Mouse (Mus musculus): Measurements from ENCODE around the gene Hcn1. TPM values are rescaled to one million over a fixed set of nuclear protein-coding genes. Genes with fewer than 3 reads are reported as not detected.

The Hcn1 gene
- polyA plus RNA-seq, 1 experiment, result not detected

- WGBS, result 88% methylated on average over 1 of the region's 1 CpGs
- no peak overlapping the region for H3K27ac ChIP-seq (ENCODE audit: insufficient read depth, low read depth, low read length)
- no peak overlapping the region for H3K4me3 ChIP-seq (ENCODE audit: insufficient read depth, low read depth, low read length)
- TF ChIP-seq POLR2A (IDR thresholded peaks at IDR 0.05; ENCODE audit: insufficient read depth, low read depth, low read length) (no peak), CTCF (IDR thresholded peaks at IDR 0.05; ENCODE audit: insufficient read depth, low read depth, low read length) (no peak)
- H3K4me1 ChIP-seq (ENCODE audit: control insufficient read depth, insufficient read depth, low read length), result no peaks in the 10 kb centered on the region
Observed at GRCm38 (mm10) chr13:117671851-117672250, 69.7 kb downstream of the Hcn1 start.

DNA sequence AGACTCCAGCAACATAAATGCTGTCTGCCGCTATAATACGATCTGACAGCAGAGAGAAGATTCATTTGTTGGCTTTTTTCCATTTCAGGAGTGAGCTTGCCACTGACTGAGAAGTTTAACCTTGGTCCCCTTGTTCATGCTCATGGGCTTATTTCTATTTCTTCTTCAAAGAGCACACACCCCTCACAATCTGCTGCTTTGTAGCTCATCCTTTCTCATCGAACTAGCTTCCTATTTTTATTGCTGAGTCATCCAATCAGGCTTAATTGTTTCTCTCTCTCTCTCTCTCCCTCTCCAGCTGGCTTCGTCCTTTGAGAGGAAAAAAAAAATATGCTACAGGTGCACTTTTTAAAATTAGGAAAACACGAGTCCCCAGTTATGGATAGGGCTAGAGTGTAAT lies 74.3 kb downstream of the Hcn1 start:
- 53% methylated on average over 5 of the region's 5 CpGs for WGBS
- TF ChIP-seq CTCF (IDR thresholded peaks at IDR 0.05; ENCODE audit: insufficient read depth, low read depth, low read length) (no peak), POLR2A (IDR thresholded peaks at IDR 0.05; ENCODE audit: insufficient read depth, low read depth, low read length) (no peak)
- H3K27ac ChIP-seq (ENCODE audit: insufficient read depth, low read depth, low read length), result no peak overlapping the region
- H3K4me3 ChIP-seq (ENCODE audit: insufficient read depth, low read depth, low read length), result no peak overlapping the region
- H3K4me1 ChIP-seq (ENCODE audit: control insufficient read depth, insufficient read depth, low read length), result no peaks in the 10 kb centered on the region

DNA sequence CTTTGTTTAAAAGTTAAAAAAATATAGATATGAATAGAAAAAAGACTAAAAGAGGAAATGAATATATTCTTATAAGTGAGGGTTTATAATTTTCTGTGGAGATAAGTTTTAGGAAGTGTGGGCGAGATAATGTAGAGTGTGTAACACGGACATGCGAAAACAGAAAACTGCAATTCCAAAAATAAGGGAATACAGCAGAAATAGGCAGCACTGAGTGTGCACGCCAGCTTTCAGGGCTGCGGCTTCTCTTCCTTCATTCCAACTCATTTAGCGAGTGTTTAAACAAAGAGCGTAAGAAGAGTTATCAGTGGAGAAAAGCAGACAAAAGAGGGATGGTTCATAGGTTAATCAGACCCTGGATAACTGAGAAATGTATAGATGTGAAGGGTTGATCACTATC lies 85.5 kb downstream of the Hcn1 start:
- H3K4me1 ChIP-seq (ENCODE audit: control insufficient read depth, insufficient read depth, low read length), result no peaks in the 10 kb centered on the region
- no peak for TF ChIP-seq POLR2A (IDR thresholded peaks at IDR 0.05; ENCODE audit: insufficient read depth, low read depth, low read length)
- no peak for TF ChIP-seq CTCF (IDR thresholded peaks at IDR 0.05; ENCODE audit: insufficient read depth, low read depth, low read length)
- 64% methylated on average over 7 of the region's 7 CpGs for WGBS
- H3K4me3 ChIP-seq (ENCODE audit: insufficient read depth, low read depth, low read length), result no peak overlapping the region
- H3K27ac ChIP-seq (ENCODE audit: insufficient read depth, low read depth, low read length), result no peak overlapping the region

- no peak overlapping the region for H3K4me3 ChIP-seq (ENCODE audit: insufficient read depth, low read depth, low read length)
- TF ChIP-seq POLR2A (IDR thresholded peaks at IDR 0.05; ENCODE audit: insufficient read depth, low read depth, low read length), result no peak
- 71% methylated on average over 1 of the region's 1 CpGs for WGBS
- no peak overlapping the region for H3K27ac ChIP-seq (ENCODE audit: insufficient read depth, low read depth, low read length)
- H3K4me1 ChIP-seq (ENCODE audit: control insufficient read depth, insufficient read depth, low read length), result no peaks in the 10 kb centered on the region
Observed at GRCm38 (mm10) chr13:117694729-117695332, 92.7 kb downstream of the Hcn1 start.

- H3K4me3 ChIP-seq (ENCODE audit: insufficient read depth, low read depth, low read length), result no peak overlapping the region
- H3K27ac ChIP-seq (ENCODE audit: insufficient read depth, low read depth, low read length), result no peak overlapping the region
- H3K4me1 ChIP-seq (ENCODE audit: control insufficient read depth, insufficient read depth, low read length), result no peaks in the 10 kb centered on the region
- TF ChIP-seq POLR2A (IDR thresholded peaks at IDR 0.05; ENCODE audit: insufficient read depth, low read depth, low read length), result no peak
- TF ChIP-seq CTCF (IDR thresholded peaks at IDR 0.05; ENCODE audit: insufficient read depth, low read depth, low read length), result no peak
Observed at GRCm38 (mm10) chr13:117705573-117705972, 103.5 kb downstream of the Hcn1 start.

DNA sequence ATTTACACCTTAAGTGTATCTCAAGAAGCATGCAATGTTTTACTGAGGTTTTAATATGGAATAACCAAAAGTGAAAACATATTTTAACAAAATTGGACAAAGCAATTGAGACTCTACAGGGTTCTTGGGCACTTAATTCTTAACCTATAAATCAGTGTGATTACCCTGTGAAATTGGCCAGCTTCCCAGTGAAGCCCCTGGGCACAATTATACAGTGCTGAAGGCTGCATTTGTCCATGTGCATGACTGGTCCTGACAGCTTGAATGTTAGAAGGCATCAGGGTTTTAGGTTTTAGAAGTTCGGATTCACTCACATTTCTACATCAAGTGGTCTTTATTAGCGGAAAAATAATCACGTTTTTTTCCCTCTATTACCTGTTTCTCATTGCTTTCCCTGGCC lies 103.9 kb downstream of the Hcn1 start:
- H3K27ac ChIP-seq (ENCODE audit: insufficient read depth, low read depth, low read length), result no peak overlapping the region
- WGBS, result 68% methylated on average over 3 of the region's 3 CpGs
- TF ChIP-seq POLR2A (IDR thresholded peaks at IDR 0.05; ENCODE audit: insufficient read depth, low read depth, low read length), result no peak
- no peak for TF ChIP-seq CTCF (IDR thresholded peaks at IDR 0.05; ENCODE audit: insufficient read depth, low read depth, low read length)
- no peak overlapping the region for H3K4me3 ChIP-seq (ENCODE audit: insufficient read depth, low read depth, low read length)
- H3K4me1 ChIP-seq (ENCODE audit: control insufficient read depth, insufficient read depth, low read length), result no peaks in the 10 kb centered on the region

GRCm38 (mm10) chr13:117706496-117706895 lies 104.4 kb downstream of the Hcn1 start:
- 86% methylated on average over 2 of the region's 2 CpGs for WGBS
- Histone ChIP-seq H3K4me3 (ENCODE audit: insufficient read depth, low read depth, low read length) (no peak overlapping the region), H3K27ac (ENCODE audit: insufficient read depth, low read depth, low read length) (no peak overlapping the region), H3K4me1 (ENCODE audit: control insufficient read depth, insufficient read depth, low read length) (no peaks in the 10 kb centered on the region)
- no peak for TF ChIP-seq CTCF (IDR thresholded peaks at IDR 0.05; ENCODE audit: insufficient read depth, low read depth, low read length)
- no peak for TF ChIP-seq POLR2A (IDR thresholded peaks at IDR 0.05; ENCODE audit: insufficient read depth, low read depth, low read length)

GRCm38 (mm10) chr13:117706986-117707738 lies 105.0 kb downstream of the Hcn1 start:
- no peak overlapping the region for H3K4me3 ChIP-seq (ENCODE audit: insufficient read depth, low read depth, low read length)
- TF ChIP-seq CTCF (IDR thresholded peaks at IDR 0.05; ENCODE audit: insufficient read depth, low read depth, low read length), result no peak
- TF ChIP-seq POLR2A (IDR thresholded peaks at IDR 0.05; ENCODE audit: insufficient read depth, low read depth, low read length), result no peak
- 80% methylated on average over 11 of the region's 11 CpGs for WGBS
- no peaks in the 10 kb centered on the region for H3K4me1 ChIP-seq (ENCODE audit: control insufficient read depth, insufficient read depth, low read length)
- no peak overlapping the region for H3K27ac ChIP-seq (ENCODE audit: insufficient read depth, low read depth, low read length)

DNA sequence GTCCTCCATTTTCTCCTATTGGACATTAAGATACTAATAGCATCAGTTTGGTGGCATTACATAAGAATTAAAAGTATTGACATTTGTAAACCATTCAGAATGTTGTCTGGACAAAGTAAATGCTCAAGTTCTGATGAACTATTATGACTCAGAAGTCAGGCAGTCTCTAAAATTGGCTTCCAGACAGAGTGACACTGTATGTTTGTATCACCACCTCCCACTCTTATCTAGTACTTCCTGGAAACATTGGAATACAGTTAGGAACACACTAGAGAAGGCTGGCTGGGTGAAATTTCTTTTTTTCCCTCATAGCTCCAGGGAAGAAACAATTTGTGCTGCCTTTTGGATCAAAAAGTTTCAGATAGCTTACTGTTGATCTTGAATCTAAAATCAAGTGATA lies 108.7 kb downstream of the Hcn1 start:
- H3K4me3 ChIP-seq (ENCODE audit: insufficient read depth, low read depth, low read length), result no peak overlapping the region
- TF ChIP-seq CTCF (IDR thresholded peaks at IDR 0.05; ENCODE audit: insufficient read depth, low read depth, low read length) (no peak), POLR2A (IDR thresholded peaks at IDR 0.05; ENCODE audit: insufficient read depth, low read depth, low read length) (no peak)
- H3K27ac ChIP-seq (ENCODE audit: insufficient read depth, low read depth, low read length), result no peak overlapping the region
- no peaks in the 10 kb centered on the region for H3K4me1 ChIP-seq (ENCODE audit: control insufficient read depth, insufficient read depth, low read length)
